Mouse (Mus musculus): ENCODE measurements around the gene Lsp1.

Lsp1 gene

DNA sequence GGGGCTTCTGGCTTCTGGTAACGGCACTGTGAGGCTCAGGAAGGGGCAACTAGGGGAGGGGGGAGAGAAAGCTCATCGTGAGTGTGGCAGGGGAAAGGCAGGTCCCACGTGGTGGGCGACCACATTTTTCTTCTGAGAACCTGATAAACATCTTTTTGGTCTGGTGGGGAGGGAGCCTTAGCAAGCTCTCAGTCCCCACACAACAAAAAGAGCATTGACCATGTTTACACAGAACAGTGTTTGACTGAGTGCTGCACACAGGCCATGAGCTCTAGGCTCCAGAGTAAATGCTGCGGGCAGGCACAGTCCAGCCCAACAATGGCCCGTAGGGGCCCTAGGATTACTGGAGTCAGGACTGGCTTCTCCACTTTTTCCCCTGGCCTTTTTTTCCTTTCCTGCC is 78.2 kb downstream of the Lsp1 start:
- no peak for DNase-seq (ENCODE audit: low spot score)

DNA sequence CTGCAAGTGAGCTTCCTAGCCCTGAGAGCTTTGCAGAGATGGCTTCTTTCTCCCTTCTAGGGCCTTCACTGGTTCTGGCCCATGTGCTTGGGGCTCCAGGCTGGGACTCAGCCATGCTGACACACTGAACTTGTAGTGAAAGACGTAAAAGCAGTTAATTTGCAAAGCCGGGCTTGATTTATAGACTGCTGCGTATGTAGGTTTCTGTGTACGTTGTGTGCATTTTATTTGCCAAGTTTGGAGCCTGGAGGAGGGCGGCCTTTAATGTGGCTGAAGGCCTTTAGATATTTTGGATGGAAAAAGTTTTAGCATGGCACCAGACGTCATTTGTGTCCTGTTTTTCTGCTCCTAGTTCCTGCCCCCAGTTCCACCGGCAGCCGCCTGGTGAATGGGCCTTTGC is 79.2 kb downstream of the Lsp1 start:
- DNase-seq (ENCODE audit: low spot score), result no peak

DNA sequence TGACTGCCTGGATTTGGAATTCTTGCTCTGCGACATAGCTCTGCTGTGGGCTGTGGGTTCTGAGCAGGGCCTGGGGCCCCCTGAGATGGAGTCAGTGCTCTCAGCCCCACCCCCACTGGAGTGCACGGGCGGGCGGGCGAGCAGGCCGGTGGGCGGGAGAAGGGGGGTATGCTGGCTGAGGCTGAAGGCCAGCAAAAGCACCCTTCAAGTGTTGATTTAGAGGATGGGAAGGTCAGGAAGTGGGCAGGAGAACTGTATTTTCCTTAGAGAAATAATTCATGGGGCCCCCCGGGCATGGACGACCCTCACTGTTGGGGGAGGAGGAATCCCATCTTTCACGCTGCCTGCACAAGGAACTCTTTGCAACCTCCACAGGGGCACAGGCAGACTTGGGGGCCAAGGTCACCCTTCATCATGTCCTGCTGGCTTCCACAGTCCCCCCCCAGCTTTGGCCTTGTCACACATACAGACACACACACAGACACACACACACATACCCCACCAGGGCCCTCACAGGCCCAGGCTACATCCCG is 82.2 kb downstream of the Lsp1 start:
- no peak for DNase-seq (ENCODE audit: low spot score)
